Mouse (Mus musculus) spleen, adult 18-20 months (tissue): ENCODE results near the gene Kcnc3.

Experiments
- DNase-seq, 2 experiments: peaks; one replicate each; pipeline ENCODE4 v3.0.0; 2022; ENCODE audit warnings: mixed read lengths in 2 of 2

The Kcnc3 gene

GRCm38 (mm10) chr7:44571811-44572210, 18.7 kb upstream of the Kcnc3 start:
- no peak for DNase-seq

GRCm38 (mm10) chr7:44572213-44572701, 18.2 kb upstream of the Kcnc3 start, which contains the start of gene Napsa:
TSS of gene Napsa (plus strand) at chr7:44572380.
- peak; percentile 78 to 84 for DNase-seq

- DNase-seq, result no peak
Observed at GRCm38 (mm10) chr7:44572956-44573484, 17.4 kb upstream of the Kcnc3 start.

- DNase-seq, result no peak
Observed at GRCm38 (mm10) chr7:44576333-44576844, 14.1 kb upstream of the Kcnc3 start.

- no peak for DNase-seq
Observed at GRCm38 (mm10) chr7:44581637-44582036, 8.8 kb upstream of the Kcnc3 start.

GRCm38 (mm10) chr7:44582709-44583108, 7.8 kb upstream of the Kcnc3 start:
- DNase-seq, result no peak

- DNase-seq, result no peak
Observed at GRCm38 (mm10) chr7:44583146-44583545, 7.3 kb upstream of the Kcnc3 start.

- DNase-seq, result no peak
Observed at GRCm38 (mm10) chr7:44584265-44584804, 6.1 kb upstream of the Kcnc3 start.

- no peak for DNase-seq
Observed at GRCm38 (mm10) chr7:44584921-44585320, 5.5 kb upstream of the Kcnc3 start.

- DNase-seq, result no peak
Observed at GRCm38 (mm10) chr7:44585606-44586005, 4.9 kb upstream of the Kcnc3 start.

- DNase-seq, result no peak
Observed at GRCm38 (mm10) chr7:44586518-44586917, 3.9 kb upstream of the Kcnc3 start.

GRCm38 (mm10) chr7:44586930-44587329, 3.5 kb upstream of the Kcnc3 start:
- peak; percentile 27 to 32 for DNase-seq

- DNase-seq, result no peak
Observed at GRCm38 (mm10) chr7:44587676-44588075, 2.8 kb upstream of the Kcnc3 start.

- no peak for DNase-seq
Observed at GRCm38 (mm10) chr7:44588338-44588737, 2.1 kb upstream of the Kcnc3 start.

- peak; percentile 71 to 78 for DNase-seq
Observed at GRCm38 (mm10) chr7:44589149-44589548, 1.3 kb upstream of the Kcnc3 start.

- DNase-seq, result no peak
Observed at GRCm38 (mm10) chr7:44589946-44590345, 518 bp upstream of the Kcnc3 start.

- peak; percentile 30 to 40 for DNase-seq
Observed at GRCm38 (mm10) chr7:44591348-44592116, 1.1 kb downstream of the Kcnc3 start.

GRCm38 (mm10) chr7:44593051-44593450, 2.6 kb downstream of the Kcnc3 start:
- no peak for DNase-seq

- DNase-seq, result peak; percentile 57 to 76
Observed at GRCm38 (mm10) chr7:44593775-44594174, 3.3 kb downstream of the Kcnc3 start.

GRCm38 (mm10) chr7:44594291-44594690, 3.8 kb downstream of the Kcnc3 start:
- no peak for DNase-seq

GRCm38 (mm10) chr7:44595131-44595561, 4.7 kb downstream of the Kcnc3 start:
- DNase-seq, result no peak

GRCm38 (mm10) chr7:44596051-44596450, 5.6 kb downstream of the Kcnc3 start:
- DNase-seq, result no peak

- DNase-seq, result no peak
Observed at GRCm38 (mm10) chr7:44596996-44597538, 6.6 kb downstream of the Kcnc3 start.
